Mouse (Mus musculus) CH12.LX (cell line): ENCODE results near the gene Gm43518. TPM values are rescaled to one million over a fixed set of nuclear protein-coding genes. Genes with fewer than 3 reads are reported as not detected.

Source experiments
- DNase-seq: peaks from one replicate; pipeline ENCODE4 v3.0.0-alpha.2; 2013; ENCODE audit errors: extremely low read depth
- H3K27ac ChIP-seq: 2 replicates; pipeline ENCODE4 v1.5.1; 2012; ENCODE audit warnings: low read depth, mild to moderate bottlenecking, control low read depth, moderate library complexity; ENCODE audit not compliant: insufficient read depth
- H3K27me3 ChIP-seq: replicated peaks from 2 replicates; pipeline ENCODE3; 2012; ENCODE audit warnings: inconsistent platforms
- H3K36me3 ChIP-seq, 2 experiments: replicated peaks in 1 of 2; 2 replicates each; pipeline versions ENCODE3 to v1.6.1; 2012; ENCODE audit warnings: inconsistent platforms in 1 of 2, low read length in 1 of 2, mild to moderate bottlenecking in 1 of 2, mixed read lengths in 1 of 2, moderate library complexity in 1 of 2; ENCODE audit not compliant: control insufficient read depth in 1 of 2, insufficient read depth in 1 of 2
- H3K4me1 ChIP-seq, 2 experiments: 2 replicates each; pipeline ENCODE4 v1.6.1; 2012; ENCODE audit warnings: inconsistent platforms in 1 of 2, moderate library complexity in 1 of 2; ENCODE audit not compliant: insufficient read depth in 2 of 2, control insufficient read depth in 1 of 2
- H3K4me2 ChIP-seq: 2 replicates; pipeline ENCODE4 v1.6.1; 2012; ENCODE audit warnings: low read depth, mild to moderate bottlenecking, control low read depth; ENCODE audit not compliant: poor library complexity, insufficient read depth, severe bottlenecking
- H3K4me3 ChIP-seq, 3 experiments: fragments of 150-350 bp in 1 of 3; sonication (generic) in 1 of 3; replicated peaks in 1 of 3; 2 replicates each; pipeline versions ENCODE3 to v1.5.1; 2011 to 2012; ENCODE audit warnings: low read depth in 2 of 3, low read length in 2 of 3, mild to moderate bottlenecking in 2 of 3, moderate library complexity in 2 of 3, control low read depth in 1 of 3, improper control_type of control experiment in 1 of 3, inconsistent platforms in 1 of 3, mixed read lengths in 1 of 3; ENCODE audit not compliant: poor library complexity in 1 of 3
- H3K79me2 ChIP-seq: replicated peaks from 2 replicates; pipeline ENCODE4 v1.6.1; 2012; ENCODE audit warnings: mild to moderate bottlenecking, moderate library complexity; ENCODE audit not compliant: control insufficient read depth, poor library complexity, insufficient read depth, severe bottlenecking; ENCODE audit errors: extremely low read depth
- H3K9ac ChIP-seq: 2 replicates; pipeline ENCODE4 v1.6.1; 2012; ENCODE audit warnings: low read depth, mild to moderate bottlenecking, control low read depth, moderate library complexity; ENCODE audit not compliant: insufficient read depth
- H3K9me3 ChIP-seq: replicated peaks from 2 replicates; pipeline ENCODE3; 2012; ENCODE audit warnings: low read length, inconsistent platforms, mixed read lengths
- BHLHE40 ChIP-seq: IDR thresholded peaks from 2 replicates; pipeline ENCODE4 v1.6.1; 2011; ENCODE audit warnings: mild to moderate bottlenecking, low read depth, low read length, improper control_type of control experiment
- CHD1 ChIP-seq: IDR thresholded peaks from 2 replicates; pipeline ENCODE4 v1.6.1; 2012; ENCODE audit warnings: low read depth, low read length, improper control_type of control experiment, inconsistent platforms
- CHD2 ChIP-seq: IDR thresholded peaks from 2 replicates; pipeline ENCODE4 v1.6.1; 2011; ENCODE audit warnings: low read length, improper control_type of control experiment
- CTCF ChIP-seq, 2 experiments: IDR thresholded peaks in 1 of 2; conservative IDR thresholded peaks in 1 of 2; 2 replicates each; pipeline ENCODE4 v1.5.1; 2011 to 2012; ENCODE audit warnings: low read depth in 2 of 2, low read length in 2 of 2, improper control_type of control experiment in 1 of 2, inconsistent platforms in 1 of 2, mild to moderate bottlenecking in 1 of 2, moderate library complexity in 1 of 2
- E2F4 ChIP-seq: IDR thresholded peaks from 2 replicates; pipeline ENCODE4 v1.6.1; 2011; ENCODE audit warnings: low read depth, low read length, improper control_type of control experiment; ENCODE audit not compliant: insufficient replicate concordance
- ELF1 ChIP-seq: IDR thresholded peaks from 2 replicates; pipeline ENCODE4 v1.6.1; 2014; ENCODE audit warnings: low read depth, mild to moderate bottlenecking, inconsistent platforms, low read length, improper control_type of control experiment
- EP300 ChIP-seq: IDR thresholded peaks from 2 replicates; pipeline ENCODE4 v1.6.1; 2011; ENCODE audit warnings: low read length, improper control_type of control experiment
- ETS1 ChIP-seq: conservative IDR thresholded peaks from 2 replicates; pipeline ENCODE4 v1.6.1; 2012; ENCODE audit warnings: low read depth, mild to moderate bottlenecking, inconsistent platforms, low read length, improper control_type of control experiment, moderate library complexity
- GABPA ChIP-seq: IDR thresholded peaks from 2 replicates; pipeline ENCODE4 v1.6.1; 2012; ENCODE audit warnings: low read depth, low read length, improper control_type of control experiment, inconsistent platforms; ENCODE audit not compliant: insufficient replicate concordance
- HCFC1 ChIP-seq: IDR thresholded peaks from 2 replicates; pipeline ENCODE4 v1.6.1; 2012; ENCODE audit warnings: low read depth, mild to moderate bottlenecking, inconsistent platforms, low read length, improper control_type of control experiment
- IRF4 ChIP-seq: IDR thresholded peaks from 2 replicates; pipeline ENCODE4 v1.6.1; 2014; ENCODE audit warnings: low read depth, mild to moderate bottlenecking, inconsistent platforms, low read length, improper control_type of control experiment
- JUN ChIP-seq: IDR thresholded peaks from 2 replicates; pipeline ENCODE4 v1.6.1; 2011; ENCODE audit warnings: low read depth, mild to moderate bottlenecking, low read length, improper control_type of control experiment, moderate library complexity; ENCODE audit not compliant: insufficient read depth
- JUND ChIP-seq: conservative IDR thresholded peaks from 2 replicates; pipeline ENCODE4 v1.6.1; 2011; ENCODE audit warnings: low read depth, low read length, improper control_type of control experiment
- KAT2A ChIP-seq: IDR thresholded peaks from 2 replicates; pipeline ENCODE4 v1.6.1; 2012; ENCODE audit warnings: low read length, improper control_type of control experiment, inconsistent platforms; ENCODE audit not compliant: insufficient replicate concordance
- MAFK ChIP-seq: IDR thresholded peaks from 2 replicates; pipeline ENCODE4 v1.6.1; 2011; ENCODE audit warnings: low read length, improper control_type of control experiment; ENCODE audit not compliant: insufficient replicate concordance
- MAX ChIP-seq: IDR thresholded peaks from 2 replicates; pipeline ENCODE4 v1.6.1; 2011; ENCODE audit warnings: low read length, improper control_type of control experiment
- MAZ ChIP-seq: IDR thresholded peaks from 2 replicates; pipeline ENCODE4 v1.6.1; 2012; ENCODE audit warnings: low read depth, mild to moderate bottlenecking, inconsistent platforms, low read length, improper control_type of control experiment, moderate library complexity
- MEF2A ChIP-seq: IDR thresholded peaks from 2 replicates; pipeline ENCODE4 v1.6.1; 2014; ENCODE audit warnings: low read depth, mild to moderate bottlenecking, inconsistent platforms, low read length, improper control_type of control experiment, borderline replicate concordance
- MXI1 ChIP-seq: IDR thresholded peaks from 2 replicates; pipeline ENCODE4 v1.6.1; 2011; ENCODE audit warnings: mild to moderate bottlenecking, low read depth, low read length, improper control_type of control experiment
- MYC ChIP-seq: IDR thresholded peaks from 2 replicates; pipeline ENCODE4 v1.6.1; 2011; ENCODE audit warnings: low read depth, mild to moderate bottlenecking, improper control_type of control experiment, low read length
- NELFE ChIP-seq: IDR thresholded peaks from 2 replicates; pipeline ENCODE4 v1.6.1; 2011; ENCODE audit warnings: low read depth, low read length, improper control_type of control experiment
- NRF1 ChIP-seq: IDR thresholded peaks from 2 replicates; pipeline ENCODE4 v1.6.1; 2014; ENCODE audit warnings: low read depth, mild to moderate bottlenecking, inconsistent platforms, low read length, improper control_type of control experiment, moderate library complexity
- PAX5 ChIP-seq: IDR thresholded peaks from 2 replicates; pipeline ENCODE4 v1.6.1; 2012; ENCODE audit warnings: low read length, inconsistent platforms, mixed read lengths
- POLR2A ChIP-seq: IDR thresholded peaks from 2 replicates; pipeline ENCODE4 v1.6.1; 2011; ENCODE audit warnings: low read depth, mild to moderate bottlenecking, improper control_type of control experiment, low read length
- POLR2AphosphoS2 ChIP-seq: IDR thresholded peaks from 2 replicates; pipeline ENCODE4 v1.6.1; 2011; ENCODE audit warnings: low read depth, low read length, improper control_type of control experiment
- RAD21 ChIP-seq: IDR thresholded peaks from 2 replicates; pipeline ENCODE4 v1.6.1; 2011; ENCODE audit warnings: low read depth, mild to moderate bottlenecking, low read length, improper control_type of control experiment, moderate library complexity
- RCOR1 ChIP-seq: conservative IDR thresholded peaks from 2 replicates; pipeline ENCODE4 v1.6.1; 2012; ENCODE audit warnings: low read depth, mild to moderate bottlenecking, inconsistent platforms, low read length, improper control_type of control experiment
- SIN3A ChIP-seq: IDR thresholded peaks from 2 replicates; pipeline ENCODE4 v1.6.1; 2012; ENCODE audit warnings: low read length, improper control_type of control experiment, inconsistent platforms
- SMC3 ChIP-seq: IDR thresholded peaks from 2 replicates; pipeline ENCODE4 v1.6.1; 2011; ENCODE audit warnings: low read depth, low read length, improper control_type of control experiment
- TBP ChIP-seq: conservative IDR thresholded peaks from 2 replicates; pipeline ENCODE4 v1.6.1; 2011; ENCODE audit warnings: low read depth, low read length, improper control_type of control experiment
- TCF12 ChIP-seq: IDR thresholded peaks from 2 replicates; pipeline ENCODE4 v1.6.1; 2014; ENCODE audit warnings: low read depth, mild to moderate bottlenecking, inconsistent platforms, low read length, improper control_type of control experiment
- UBTF ChIP-seq: IDR thresholded peaks from 2 replicates; pipeline ENCODE4 v1.6.1; 2012; ENCODE audit warnings: low read depth, mild to moderate bottlenecking, inconsistent platforms, low read length, improper control_type of control experiment, moderate library complexity
- USF1 ChIP-seq: IDR thresholded peaks from 2 replicates; pipeline ENCODE4 v1.6.1; 2014; ENCODE audit warnings: low read depth, mild to moderate bottlenecking, inconsistent platforms, low read length, improper control_type of control experiment
- USF2 ChIP-seq: conservative IDR thresholded peaks from 2 replicates; pipeline ENCODE4 v1.6.1; 2011; ENCODE audit warnings: low read depth, low read length, improper control_type of control experiment
- ZC3H11A ChIP-seq: IDR thresholded peaks from 2 replicates; pipeline ENCODE4 v1.6.1; 2012; ENCODE audit warnings: low read depth, mild to moderate bottlenecking, inconsistent platforms, low read length, improper control_type of control experiment
- ZKSCAN1 ChIP-seq: IDR thresholded peaks from 2 replicates; pipeline ENCODE4 v1.6.1; 2012; ENCODE audit warnings: low read depth, inconsistent platforms, low read length, improper control_type of control experiment, borderline replicate concordance
- ZMIZ1 ChIP-seq: IDR thresholded peaks from 2 replicates; pipeline ENCODE4 v1.6.1; 2012; ENCODE audit warnings: low read depth, mild to moderate bottlenecking, inconsistent platforms, low read length, improper control_type of control experiment
- ZNF384 ChIP-seq: IDR thresholded peaks from 2 replicates; pipeline ENCODE4 v1.6.1; 2012; ENCODE audit warnings: low read depth, low read length, improper control_type of control experiment, inconsistent platforms
- dilution Hi-C: fragments of 300-500 bp; cut with MboI; formaldehyde crosslinking; loops from 2 replicates; pipeline ENCODE4 v1.14.3; 2020; ENCODE audit warnings: low sequenced_read_pairs; ENCODE audit not compliant: extremely low pct_unique_long_range_greater_than_20kb, extremely low pct_ligation_motif_present
- in situ Hi-C: fragments of 300-500 bp; cut with MboI; formaldehyde crosslinking; loops from 3 replicates; pipeline ENCODE4 v1.14.3; 2019; ENCODE audit warnings: low sequenced_read_pairs, low pct_ligation_motif_present, low pct_unique_long_range_greater_than_20kb, mixed read lengths
- polyA plus RNA-seq: library from polyadenylated mRNA; unstranded; fragments of >175 nt; gene quantifications from 2 replicates; pipeline ENCODE4 v1.2.1, GENCODE M21; 2012; ENCODE audit warnings: low read depth; ENCODE audit not compliant: insufficient read length
- total RNA-seq, 2 experiments: library from RNA; depleted of rRNA; stranded (reverse); fragments of 300-350 nt in 1 of 2; fragments of >200 nt in 1 of 2; gene quantifications; 2 replicates each; pipeline ENCODE4 v1.2.3; 2012 to 2014

Gene Gm43518
- total and polyA plus RNA-seq, 3 experiments, result 0.87 TPM; not detected in 2

- TF ChIP-seq ZC3H11A (0 out of 2 replicates have a peak, but pooled peaks have one; percentile 7), NELFE (no peak), E2F4 (no peak), MXI1 (no peak), MYC (no peak; the same call in 1 of the 2 replicates), TCF12 (peak; percentile 55; the same call in 1 of the 2 replicates), POLR2AphosphoS2 (no peak; the same call in 1 of the 2 replicates), MEF2A (peak; percentile 89), USF2 (no peak), SMC3 (no peak), USF1 (no peak), MAZ (peak; percentile 41; the same call in 1 of the 2 replicates), MAX (peak; percentile 62; the same call in 1 of the 2 replicates), GABPA (no peak), KAT2A (0 out of 2 replicates have a peak, but pooled peaks have one; percentile 44), CHD1 (no peak), SIN3A (no peak), ELF1 (0 out of 2 replicates have a peak, but pooled peaks have one; percentile 43), RAD21 (no peak), IRF4 (peak; percentile 74), RCOR1 (no peak; the same call in none of the 2 replicates), CTCF (conservative IDR thresholded peaks at IDR 0.05 in 1 of 2, IDR thresholded peaks at IDR 0.05 in 1 of 2; ENCODE audit: low read depth in 2 of 2, low read length in 2 of 2) (no peak; a peak in 1 of 4 replicates), NRF1 (no peak), JUND (peak; percentile 38; the same call in 1 of the 2 replicates), UBTF (no peak), CHD2 (no peak), ETS1 (peak; percentile 83), EP300 (peak; percentile 92), ZNF384 (no peak), HCFC1 (no peak), PAX5 (no peak), MAFK (peak; percentile 51; the same call in 1 of the 2 replicates), JUN (peak; percentile 58; the same call in 1 of the 2 replicates), TBP (peak; percentile 95), BHLHE40 (peak; percentile 71), ZMIZ1 (peak; percentile 97), POLR2A (peak; percentile 74), ZKSCAN1 (no peak)
- peak; percentile 88 for DNase-seq
Observed at GRCm38 (mm10) chr5:123906146-123906975, 20.9 kb upstream of the Gm43518 start.

More at GRCm38 (mm10) chr5:123906146-123906975, 20.9 kb upstream of the Gm43518 start:
- peaks cover 17 to 35% of the 10 kb centered on the region in 2 experiments for H3K4me1 ChIP-seq
- H3K27me3 ChIP-seq, result no peaks in the 10 kb centered on the region
- peaks cover 24% of the 10 kb centered on the region for H3K79me2 ChIP-seq
- peak overlapping the region; percentile 46 for H3K9ac ChIP-seq
- H3K9me3 ChIP-seq, result peaks cover 3% of the 10 kb centered on the region
- dilution Hi-C loops (no loop called here), in situ Hi-C loops (loop anchor here (5.0 to 25.0 kb wide), 2 partner anchors 84 to 269 kb away; no protein-coding TSS in a partner anchor)
- H3K4me3 ChIP-seq, result peak overlapping the region; percentile 33 to 80 (median 50)
- H3K4me2 ChIP-seq, result peak overlapping the region; percentile 87
- peaks cover 15 to 31% of the 10 kb centered on the region in 2 experiments for H3K36me3 ChIP-seq
- H3K27ac ChIP-seq, result peak overlapping the region; percentile 91
